10 mouse cellular contexts compared by ENCODE assay signal in the genomic region with DNA sequence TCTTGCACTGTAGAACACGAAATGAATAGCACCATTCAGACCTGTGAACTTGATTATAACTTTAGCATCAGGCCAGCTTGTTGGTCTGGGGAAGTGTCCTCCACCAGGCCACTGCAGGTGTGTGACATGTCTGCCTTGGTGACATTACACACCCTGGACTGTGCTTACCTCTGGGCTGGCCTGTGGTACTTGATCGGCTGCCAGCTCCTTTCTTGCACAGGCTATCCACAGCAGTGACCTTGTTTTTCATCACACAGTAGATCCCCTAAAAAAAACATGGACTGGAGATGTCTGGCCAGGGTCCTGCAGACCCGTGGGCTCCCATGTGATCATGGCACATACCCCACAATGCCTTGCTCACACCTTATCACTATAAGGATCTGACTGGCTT. TPM values are rescaled to one million over a fixed set of nuclear protein-coding genes. Genes with fewer than 3 reads are reported as not detected.
DNase-seq lines count a peak whose midpoint lies in the region; ATAC-seq and TF ChIP-seq lines count a peak whose summit lies in the region.
"Had no signal": no experiment of that assay in that cellular context is flagged by ENCODE, and none has a peak within 500 bp of the region (broad histone marks: within the 10 kb centered on the region; RNA-seq: fewer than 3 reads in every experiment).

No protein-coding gene starts in this region.

- peak overlapping the region; percentile 54 for H3K9ac ChIP-seq in heart, embryonic 14.5 days (ENCODE audit: low read length)
- H3K9ac ChIP-seq in kidney, embryonic 16.5 days (replicated peaks; ENCODE audit: low read length): no peak overlapping the region
- no peak overlapping the region for H3K9ac ChIP-seq in intestine, embryonic 15.5 days
- H3K9ac ChIP-seq: liver, embryonic 15.5 days had no signal

- peaks cover 19 to 28% of the 10 kb centered on the region in 2 experiments for H3K4me1 ChIP-seq in heart, embryonic 14.5 days (ENCODE audit: control insufficient read depth in 2 of 2, insufficient read depth in 2 of 2, low read length in 2 of 2)
- H3K4me1 ChIP-seq in kidney, embryonic 16.5 days (ENCODE audit: insufficient read depth, low read length): peaks cover 5% of the 10 kb centered on the region; the same call in 1 of the 2 replicates
- no peaks in the 10 kb centered on the region for H3K4me1 ChIP-seq in intestine, embryonic 15.5 days (replicated peaks)
- H3K4me1 ChIP-seq in olfactory bulb, adult 2 months (ENCODE audit: control insufficient read depth, insufficient read depth, low read length): peaks cover 13% of the 10 kb centered on the region
- H3K4me1 ChIP-seq: liver, embryonic 15.5 days; midbrain, embryonic 10.5 days had no signal

- no peak for TF ChIP-seq POLR2A in olfactory bulb, adult 2 months (IDR thresholded peaks at IDR 0.05; ENCODE audit: insufficient read depth, low read depth, low read length)

- TF ChIP-seq CTCF in olfactory bulb, adult 2 months (IDR thresholded peaks at IDR 0.05; ENCODE audit: insufficient read depth, low read depth, low read length): no peak

- peak overlapping the region; percentile 49 for H3K4me2 ChIP-seq in heart, embryonic 14.5 days (ENCODE audit: low read length)
- H3K4me2 ChIP-seq in kidney, embryonic 16.5 days (replicated peaks; ENCODE audit: low read depth, low read length): no peak overlapping the region
- H3K4me2 ChIP-seq in intestine, embryonic 15.5 days (replicated peaks): no peak overlapping the region
- H3K4me2 ChIP-seq: liver, embryonic 15.5 days had no signal

- no peaks in the 10 kb centered on the region for H3K36me3 ChIP-seq in heart, embryonic 14.5 days (ENCODE audit: control insufficient read depth, insufficient read depth, low read length)
- no peaks in the 10 kb centered on the region for H3K36me3 ChIP-seq in kidney, embryonic 16.5 days (ENCODE audit: insufficient read depth, low read length)
- no peaks in the 10 kb centered on the region for H3K36me3 ChIP-seq in intestine, embryonic 15.5 days
- H3K36me3 ChIP-seq: liver, embryonic 15.5 days; midbrain, embryonic 10.5 days had no signal

- H3K9me3 ChIP-seq in heart, embryonic 14.5 days (ENCODE audit: control insufficient read depth, low read length): peaks cover 6% of the 10 kb centered on the region
- peaks cover 2% of the 10 kb centered on the region; the same call in 1 of the 2 replicates for H3K9me3 ChIP-seq in kidney, embryonic 16.5 days (ENCODE audit: low read length)
- H3K9me3 ChIP-seq in intestine, embryonic 15.5 days: no peaks in the 10 kb centered on the region

- H3K4me3 ChIP-seq in heart, embryonic 14.5 days (ENCODE audit: control insufficient read depth in 1 of 2, insufficient read depth in 1 of 2, low read depth in 1 of 2, low read length in 2 of 2): no peak overlapping the region
- no peak overlapping the region for H3K4me3 ChIP-seq in kidney, embryonic 16.5 days (ENCODE audit: low read length)
- H3K4me3 ChIP-seq in intestine, embryonic 15.5 days (replicated peaks): no peak overlapping the region
- H3K4me3 ChIP-seq in olfactory bulb, adult 2 months (ENCODE audit: insufficient read depth, low read depth, low read length): no peak overlapping the region
- H3K4me3 ChIP-seq: liver, embryonic 15.5 days; midbrain, embryonic 10.5 days had no signal

- peak overlapping the region; percentile 98 to 99 for H3K27ac ChIP-seq in heart, embryonic 14.5 days (replicated peaks in 1 of 2; ENCODE audit: control insufficient read depth in 1 of 2, insufficient read depth in 1 of 2, low read depth in 2 of 2, low read length in 2 of 2)
- H3K27ac ChIP-seq in kidney, embryonic 16.5 days (ENCODE audit: low read length): peak overlapping the region; percentile 81
- peak overlapping the region; percentile 73; the same call in 1 of the 2 replicates for H3K27ac ChIP-seq in intestine, embryonic 15.5 days
- peak overlapping the region; percentile 84 for H3K27ac ChIP-seq in olfactory bulb, adult 2 months (ENCODE audit: insufficient read depth, low read depth, low read length)
- H3K27ac ChIP-seq: liver, embryonic 15.5 days; midbrain, embryonic 10.5 days had no signal

- 52% methylated on average over 3 of the region's 3 CpGs for WGBS in heart, embryonic 14.5 days
- WGBS in kidney, embryonic 16.5 days: 71% methylated on average over 3 of the region's 3 CpGs
- WGBS in intestine, embryonic 15.5 days: 71% methylated on average over 3 of the region's 3 CpGs
- 81% methylated on average over 3 of the region's 3 CpGs for WGBS in olfactory bulb, adult 2 months

- peak; percentile 19; the same call in 1 of the 2 replicates for ATAC-seq in heart, embryonic 14.5 days (ENCODE audit: insufficient number of reproducible peaks, insufficient read depth, low FRiP score, low read depth)
- ATAC-seq in kidney, embryonic 16.5 days (ENCODE audit: low FRiP score, low TSS enrichment): peak; percentile 16; the same call in 1 of the 2 replicates
- ATAC-seq in intestine, embryonic 15.5 days: no peak

- DNase-seq in heart, postnatal 4 days: no peak
- DNase-seq in kidney, postnatal 10 days: no peak
- no peak for DNase-seq in spleen, postnatal 10 days (ENCODE audit: low spot score in 2 of 2)
- DNase-seq: thymus, adult 2 months had no signal

- no peaks in the 10 kb centered on the region for H3K27me3 ChIP-seq in heart, embryonic 14.5 days (ENCODE audit: control insufficient read depth, insufficient read depth, low read length)
- no peaks in the 10 kb centered on the region for H3K27me3 ChIP-seq in kidney, embryonic 16.5 days (ENCODE audit: insufficient read depth, low read length)
- H3K27me3 ChIP-seq in intestine, embryonic 15.5 days (replicated peaks): no peaks in the 10 kb centered on the region

RNA-seq across cellular contexts. Expression of a gene that starts 51.4 kb away (rescaled TPM):
- 13.8 and 13.9 TPM in 2 replicates for polyA plus RNA-seq in heart, embryonic 14.5 days (2014; fragmentation: Nextera tagmentation; extraction: Ambion mirVana)
- total RNA-seq in heart, postnatal 4 days (2021): 10 to 100 TPM; 17.3 to 19.1 TPM
- polyA plus RNA-seq in kidney, embryonic 16.5 days (2015; fragmentation: Nextera tagmentation; extraction: Ambion mirVana): 15.2 and 15.5 TPM in 2 replicates
- 4.4 and 4.5 TPM in 2 replicates for polyA plus RNA-seq in intestine, embryonic 15.5 days (2015; fragmentation: Nextera tagmentation; extraction: Ambion mirVana)
- polyA plus RNA-seq in olfactory bulb, adult 2 months (2012; ENCODE audit: insufficient read depth, insufficient read length, low replicate concordance, missing spikeins): not detected in 2 replicates

RNA-seq across cellular contexts. Expression of a gene that starts 57.6 kb away (rescaled TPM):
- polyA plus RNA-seq in heart, embryonic 14.5 days (2014; fragmentation: Nextera tagmentation; extraction: Ambion mirVana): 4.0 and 4.8 TPM in 2 replicates
- total RNA-seq in heart, postnatal 4 days (2021): 1 to 10 TPM; 6.6 to 6.8 TPM
- polyA plus RNA-seq in kidney, embryonic 16.5 days (2015; fragmentation: Nextera tagmentation; extraction: Ambion mirVana): 51.0 and 63.2 TPM in 2 replicates
- polyA plus RNA-seq in intestine, embryonic 15.5 days (2015; fragmentation: Nextera tagmentation; extraction: Ambion mirVana): 4.1 and 5.4 TPM in 2 replicates
- polyA plus RNA-seq in olfactory bulb, adult 2 months (2012; ENCODE audit: insufficient read depth, insufficient read length, low replicate concordance, missing spikeins): not detected in 2 replicates
